Mouse (Mus musculus): ENCODE results near the gene Ssu72.

GRCm38 (mm10) chr4:155734350-155734941 is 29.8 kb downstream of the Ssu72 start, which contains the start of gene Tmem240:
- TF ChIP-seq POLR2A (IDR thresholded peaks at IDR 0.05; ENCODE audit: low read depth, low read length), result no peak
- no peak for TF ChIP-seq CTCF (conservative IDR thresholded peaks at IDR 0.05; ENCODE audit: insufficient read depth, insufficient read length, low read depth, low read length)
